Mouse (Mus musculus) 3134 (cell line): ENCODE results near the gene Armt1.
A peak's percentile ranks its signal among the peaks of the same experiment; 100 is the strongest.

ENCODE experiments used
- DNase-seq: peaks from one replicate; pipeline ENCODE4 v3.0.0-alpha.2; 2011; ENCODE audit warnings: low spot score; ENCODE audit not compliant: insufficient read length; ENCODE audit errors: extremely low read depth

Gene Armt1

GRCm38 (mm10) chr10:4432123-4432931, at the start of gene Armt1, which contains the start of gene Rmnd1:
Gene Armt1, plus strand, starts transcription at chr10:4432467.
Gene Rmnd1, minus strand, starts transcription at chr10:4432388.
- DNase-seq = peak; percentile 98

- no peak for DNase-seq
Measured at GRCm38 (mm10) chr10:4384244-4384643, 48.0 kb upstream of the Armt1 start.

GRCm38 (mm10) chr10:4386609-4387591, 45.4 kb upstream of the Armt1 start:
- DNase-seq = peak; percentile 94

GRCm38 (mm10) chr10:4387701-4388383, 44.4 kb upstream of the Armt1 start, which contains the start of gene Zbtb2:
Gene Zbtb2, minus strand, starts transcription at chr10:4388108.
- DNase-seq = peak; percentile 60

- no peak for DNase-seq
Measured at GRCm38 (mm10) chr10:4388384-4388745, 43.9 kb upstream of the Armt1 start.

- DNase-seq = no peak
Measured at GRCm38 (mm10) chr10:4389036-4389435, 43.2 kb upstream of the Armt1 start.

GRCm38 (mm10) chr10:4389461-4390112, 42.7 kb upstream of the Armt1 start:
- DNase-seq = no peak

GRCm38 (mm10) chr10:4390550-4390949, 41.7 kb upstream of the Armt1 start:
- DNase-seq = no peak

- no peak for DNase-seq
Measured at GRCm38 (mm10) chr10:4391076-4391475, 41.2 kb upstream of the Armt1 start.

GRCm38 (mm10) chr10:4391851-4392250, 40.4 kb upstream of the Armt1 start:
- no peak for DNase-seq

- no peak for DNase-seq
Measured at GRCm38 (mm10) chr10:4395321-4395720, 36.9 kb upstream of the Armt1 start.

GRCm38 (mm10) chr10:4398058-4398457, 34.2 kb upstream of the Armt1 start:
- no peak for DNase-seq

- DNase-seq = no peak
Measured at GRCm38 (mm10) chr10:4404895-4405491, 27.3 kb upstream of the Armt1 start.

GRCm38 (mm10) chr10:4405511-4405910, 26.8 kb upstream of the Armt1 start:
- DNase-seq = no peak

GRCm38 (mm10) chr10:4407191-4407590, 25.1 kb upstream of the Armt1 start:
- DNase-seq = no peak

- no peak for DNase-seq
Measured at GRCm38 (mm10) chr10:4425245-4425644, 7.0 kb upstream of the Armt1 start.

GRCm38 (mm10) chr10:4430399-4430798, 1.9 kb upstream of the Armt1 start:
- DNase-seq = no peak

- no peak for DNase-seq
Measured at GRCm38 (mm10) chr10:4430826-4431225, 1.4 kb upstream of the Armt1 start.

- DNase-seq = no peak
Measured at GRCm38 (mm10) chr10:4431746-4432122, 533 bp upstream of the Armt1 start.
